Mouse (Mus musculus) megakaryocyte, embryonic 14.5 days (primary cell): ENCODE data around the gene Ppp4r4.

Experiments used
- FLI1 ChIP-seq: IDR thresholded peaks from 2 replicates; pipeline ENCODE4 v1.6.1; 2012; ENCODE audit warnings: low read length, inconsistent platforms, mixed read lengths
- GATA1 ChIP-seq: IDR thresholded peaks from 3 replicates; pipeline ENCODE4 v1.6.1; 2012; ENCODE audit warnings: mixed read lengths, low read length, inconsistent platforms, borderline replicate concordance

DNA sequence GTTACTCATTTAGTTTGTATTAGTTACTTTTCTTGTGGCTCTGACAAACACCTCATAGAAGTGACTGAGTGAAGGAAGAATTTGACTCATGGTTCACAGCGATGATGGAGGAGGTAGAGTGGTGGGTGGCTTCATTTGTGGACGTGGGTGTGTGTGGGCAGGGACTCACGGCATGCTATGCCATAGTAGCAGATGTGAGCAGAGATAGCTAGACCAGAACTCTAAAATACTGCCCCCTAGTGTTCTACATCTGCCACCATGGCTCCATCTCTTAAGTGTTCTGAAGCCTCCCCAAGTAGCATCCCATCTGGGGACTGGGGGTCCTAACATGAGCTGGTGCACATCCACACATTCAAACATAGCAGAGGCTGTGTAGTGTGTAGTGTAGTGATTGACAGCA, 21.4 kb downstream of the Ppp4r4 start:
- TF ChIP-seq GATA1 (no peak), FLI1 (no peak)
